Mouse (Mus musculus): ENCODE results near the gene Stx18. TPM values are rescaled to one million over a fixed set of nuclear protein-coding genes. Genes with fewer than 3 reads are reported as not detected.

The Stx18 gene
- total and polyA plus RNA-seq, 2 experiments from 2014 or later = 15.7 to 25.8 TPM

- H3K4me3 ChIP-seq (ENCODE audit: low read depth, low read length) = no peak overlapping the region
- H3K4me1 ChIP-seq (ENCODE audit: control insufficient read depth, insufficient read depth) = no peaks in the 10 kb centered on the region
- no peak for ATAC-seq (ENCODE audit: insufficient read depth, low read depth)
- no peak for DNase-seq (ENCODE audit: low spot score)
- 79% methylated on average over 10 of the region's 10 CpGs for WGBS
- H3K27ac ChIP-seq (ENCODE audit: low read depth) = no peak overlapping the region
- H3K9me3 ChIP-seq (replicated peaks; ENCODE audit: control insufficient read depth, low read length) = no peaks in the 10 kb centered on the region
- no peak overlapping the region for H3K9ac ChIP-seq (replicated peaks; ENCODE audit: low read depth, low read length)
- peaks cover 5% of the 10 kb centered on the region; the same call in 1 of the 2 replicates for H3K27me3 ChIP-seq (ENCODE audit: control insufficient read depth, insufficient read depth, low read length)
- no peaks in the 10 kb centered on the region for H3K36me3 ChIP-seq (replicated peaks; ENCODE audit: control insufficient read depth, insufficient read depth, low read length)
- TF ChIP-seq CTCF (IDR thresholded peaks at IDR 0.05; ENCODE audit: low read depth) = no peak
- TF ChIP-seq EP300 (IDR thresholded peaks at IDR 0.05; ENCODE audit: low read depth) = no peak
- H3K4me2 ChIP-seq (ENCODE audit: low read depth, low read length) = no peak overlapping the region
Measured at GRCm38 (mm10) chr5:38152201-38153108, 113.9 kb downstream of the Stx18 start.

GRCm38 (mm10) chr5:38153636-38154035 is 115.1 kb downstream of the Stx18 start:
- TF ChIP-seq CTCF (IDR thresholded peaks at IDR 0.05; ENCODE audit: low read depth) (no peak), EP300 (IDR thresholded peaks at IDR 0.05; ENCODE audit: low read depth) (no peak)
- Histone ChIP-seq H3K4me3 (ENCODE audit: low read depth, low read length) (no peak overlapping the region), H3K9ac (replicated peaks; ENCODE audit: low read depth, low read length) (no peak overlapping the region), H3K4me2 (ENCODE audit: low read depth, low read length) (no peak overlapping the region), H3K27ac (ENCODE audit: low read depth) (no peak overlapping the region), H3K36me3 (replicated peaks; ENCODE audit: control insufficient read depth, insufficient read depth, low read length) (no peaks in the 10 kb centered on the region), H3K9me3 (replicated peaks; ENCODE audit: control insufficient read depth, low read length) (no peaks in the 10 kb centered on the region), H3K27me3 (ENCODE audit: control insufficient read depth, insufficient read depth, low read length) (peaks cover 15% of the 10 kb centered on the region), H3K4me1 (ENCODE audit: control insufficient read depth, insufficient read depth) (no peaks in the 10 kb centered on the region)
- WGBS = 77% methylated on average over 5 of the region's 5 CpGs
- ATAC-seq (ENCODE audit: insufficient read depth, low read depth) (no peak), DNase-seq (ENCODE audit: low spot score) (no peak)

GRCm38 (mm10) chr5:38157481-38158020 is 119.0 kb downstream of the Stx18 start:
- Histone ChIP-seq H3K4me3 (ENCODE audit: low read depth, low read length) (no peak overlapping the region), H3K9me3 (replicated peaks; ENCODE audit: control insufficient read depth, low read length) (no peaks in the 10 kb centered on the region), H3K27me3 (ENCODE audit: control insufficient read depth, insufficient read depth, low read length) (peaks cover 52% of the 10 kb centered on the region), H3K4me2 (ENCODE audit: low read depth, low read length) (no peak overlapping the region), H3K36me3 (replicated peaks; ENCODE audit: control insufficient read depth, insufficient read depth, low read length) (no peaks in the 10 kb centered on the region), H3K9ac (replicated peaks; ENCODE audit: low read depth, low read length) (no peak overlapping the region), H3K27ac (ENCODE audit: low read depth) (no peak overlapping the region), H3K4me1 (ENCODE audit: control insufficient read depth, insufficient read depth) (no peaks in the 10 kb centered on the region)
- no peak for ATAC-seq (ENCODE audit: insufficient read depth, low read depth)
- 59% methylated on average over 9 of the region's 9 CpGs for WGBS
- no peak for TF ChIP-seq EP300 (IDR thresholded peaks at IDR 0.05; ENCODE audit: low read depth)
- TF ChIP-seq CTCF (IDR thresholded peaks at IDR 0.05; ENCODE audit: low read depth) = no peak
- no peak for DNase-seq (ENCODE audit: low spot score)

GRCm38 (mm10) chr5:38158501-38158946 is 120.0 kb downstream of the Stx18 start:
- Histone ChIP-seq H3K9ac (replicated peaks; ENCODE audit: low read depth, low read length) (no peak overlapping the region), H3K27me3 (ENCODE audit: control insufficient read depth, insufficient read depth, low read length) (peaks cover 57% of the 10 kb centered on the region), H3K4me3 (ENCODE audit: low read depth, low read length) (peak overlapping the region; percentile 61), H3K9me3 (replicated peaks; ENCODE audit: control insufficient read depth, low read length) (no peaks in the 10 kb centered on the region), H3K4me1 (ENCODE audit: control insufficient read depth, insufficient read depth) (no peaks in the 10 kb centered on the region), H3K4me2 (ENCODE audit: low read depth, low read length) (peak overlapping the region; percentile 95), H3K27ac (ENCODE audit: low read depth) (no peak overlapping the region), H3K36me3 (replicated peaks; ENCODE audit: control insufficient read depth, insufficient read depth, low read length) (no peaks in the 10 kb centered on the region)
- DNase-seq (ENCODE audit: low spot score) (no peak), ATAC-seq (ENCODE audit: insufficient read depth, low read depth) (no peak; the same call in 1 of the 2 replicates)
- 7% methylated on average over 17 of the region's 17 CpGs for WGBS
- TF ChIP-seq EP300 (IDR thresholded peaks at IDR 0.05; ENCODE audit: low read depth) = no peak
- TF ChIP-seq CTCF (IDR thresholded peaks at IDR 0.05; ENCODE audit: low read depth) = no peak

GRCm38 (mm10) chr5:38158947-38159633 is 120.5 kb downstream of the Stx18 start:
- WGBS = under 1% methylated on average over 66 of the region's 79 CpGs
- H3K27me3 ChIP-seq (ENCODE audit: control insufficient read depth, insufficient read depth, low read length) = peaks cover 59% of the 10 kb centered on the region

More at GRCm38 (mm10) chr5:38158947-38159633, 120.5 kb downstream of the Stx18 start:
- peak overlapping the region; percentile 61 for H3K4me3 ChIP-seq (ENCODE audit: low read depth, low read length)
- no peaks in the 10 kb centered on the region for H3K9me3 ChIP-seq (replicated peaks; ENCODE audit: control insufficient read depth, low read length)
- peak overlapping the region; percentile 46 for H3K9ac ChIP-seq (replicated peaks; ENCODE audit: low read depth, low read length)
- H3K4me2 ChIP-seq (ENCODE audit: low read depth, low read length) = peak overlapping the region; percentile 95
- DNase-seq (ENCODE audit: low spot score) = peak; percentile 36
- TF ChIP-seq CTCF (IDR thresholded peaks at IDR 0.05; ENCODE audit: low read depth) = no peak
- TF ChIP-seq EP300 (IDR thresholded peaks at IDR 0.05; ENCODE audit: low read depth) = no peak
- H3K27ac ChIP-seq (ENCODE audit: low read depth) = no peak overlapping the region
- H3K36me3 ChIP-seq (replicated peaks; ENCODE audit: control insufficient read depth, insufficient read depth, low read length) = no peaks in the 10 kb centered on the region
- ATAC-seq (ENCODE audit: insufficient read depth, low read depth) = peak; percentile 70
- H3K4me1 ChIP-seq (ENCODE audit: control insufficient read depth, insufficient read depth) = no peaks in the 10 kb centered on the region
